Mouse (Mus musculus) lung, postnatal 0 days (tissue): ENCODE results near the gene Plekhb2. TPM values are rescaled to one million over a fixed set of nuclear protein-coding genes. Genes with fewer than 3 reads are reported as not detected.
A peak's percentile ranks its signal among the peaks of the same experiment; 100 is the strongest.

Source experiments
- ATAC-seq: fragments of 200-750 bp; cut with Nextera tagmentation; 2 replicates; pipeline ENCODE4 v1.8.0; 2017; ENCODE audit warnings: moderate library complexity
- DNase-seq: peaks from one replicate; pipeline ENCODE4 v3.0.0-alpha.2; 2016; ENCODE audit warnings: low spot score
- H3K27ac ChIP-seq: fragments of 300-500 bp; sonication (generic); 2 replicates; pipeline ENCODE4 v1.5.1; 2014; ENCODE audit warnings: antibody characterized with exemption, mild to moderate bottlenecking, low read length, mixed read lengths
- H3K27me3 ChIP-seq: fragments of 300-500 bp; sonication (generic); replicated peaks from 2 replicates; pipeline ENCODE4 v1.6.1; 2014; ENCODE audit warnings: low read length, mixed read lengths; ENCODE audit not compliant: insufficient read depth
- H3K36me3 ChIP-seq: fragments of 300-500 bp; sonication (generic); 2 replicates; pipeline ENCODE4 v1.6.1; 2014; ENCODE audit warnings: low read length, mixed read lengths; ENCODE audit not compliant: insufficient read depth
- H3K4me1 ChIP-seq: fragments of 300-500 bp; sonication (generic); 2 replicates; pipeline ENCODE4 v1.6.1; 2014; ENCODE audit warnings: antibody characterized with exemption, low read depth, low read length, mixed read lengths; ENCODE audit not compliant: insufficient read depth
- H3K4me2 ChIP-seq: fragments of 300-500 bp; sonication (generic); replicated peaks from 2 replicates; pipeline ENCODE4 v1.6.1; 2014; ENCODE audit warnings: low read depth, mild to moderate bottlenecking, low read length, moderate library complexity, mixed read lengths
- H3K4me3 ChIP-seq: fragments of 300-500 bp; sonication (generic); 2 replicates; pipeline ENCODE4 v1.5.1; 2014; ENCODE audit warnings: low read depth, low read length
- H3K9ac ChIP-seq: fragments of 300-500 bp; sonication (generic); replicated peaks from 2 replicates; pipeline ENCODE4 v1.6.1; 2014; ENCODE audit warnings: low read depth, mild to moderate bottlenecking
- H3K9me3 ChIP-seq: fragments of 300-500 bp; sonication (generic); 2 replicates; pipeline ENCODE4 v1.6.1; 2016; ENCODE audit warnings: low read length, mixed read lengths
- CTCF ChIP-seq: IDR thresholded peaks from 2 replicates; pipeline ENCODE4 v1.5.1; 2016; ENCODE audit warnings: antibody characterized with exemption, mild to moderate bottlenecking
- EP300 ChIP-seq: IDR thresholded peaks from 2 replicates; pipeline ENCODE4 v1.6.1; 2016; ENCODE audit warnings: antibody characterized with exemption, mild to moderate bottlenecking, control low read depth
- WGBS: fragments of 180-500 bp; shearing (Covaris S2); extraction: QIAGEN DNeasy Blood & Tissue Kit; methylation state at CpG from one replicate; pipeline ENCODE4 v1.1.7; 2014; 5-methylcytosine and 5-hydroxymethylcytosine counted together
- polyA plus RNA-seq: library from polyadenylated mRNA; unstranded; fragments of >200 nt; fragmentation: Nextera tagmentation; extraction: Ambion mirVana; gene quantifications from 2 replicates; pipeline ENCODE4 v1.2.1, GENCODE M21; 2015

Plekhb2 gene
- polyA plus RNA-seq, 1 experiment from 2014 or later = 71.1 TPM

- H3K4me3 ChIP-seq = no peak overlapping the region
- H3K27ac ChIP-seq = no peak overlapping the region
- H3K4me1 ChIP-seq = peaks cover 3% of the 10 kb centered on the region; the same call in 1 of the 2 replicates
- DNase-seq (peak; percentile 95), ATAC-seq (peak; percentile 77)
- no peaks in the 10 kb centered on the region; the same call in 1 of the 2 replicates for H3K36me3 ChIP-seq
- WGBS = 55% methylated on average over 10 of the region's 10 CpGs
- no peak overlapping the region for H3K4me2 ChIP-seq
- no peaks in the 10 kb centered on the region for H3K27me3 ChIP-seq
- peak; percentile 96 for TF ChIP-seq CTCF
- TF ChIP-seq EP300 = peak; percentile 22; the same call in 1 of the 2 replicates
- H3K9ac ChIP-seq = no peak overlapping the region
- H3K9me3 ChIP-seq = no peaks in the 10 kb centered on the region
These were observed 17.2 kb downstream of the Plekhb2 start for GRCm38 (mm10) chr1:34866815-34867573.

- ATAC-seq (no peak), DNase-seq (no peak)
- H3K36me3 ChIP-seq = no peaks in the 10 kb centered on the region; the same call in 1 of the 2 replicates
- H3K27ac ChIP-seq = no peak overlapping the region
- no peak for TF ChIP-seq EP300
- no peak for TF ChIP-seq CTCF
- WGBS = 89% methylated on average over 5 of the region's 5 CpGs
- H3K27me3 ChIP-seq = no peaks in the 10 kb centered on the region
- H3K4me2 ChIP-seq = no peak overlapping the region
- no peaks in the 10 kb centered on the region for H3K9me3 ChIP-seq
- H3K4me3 ChIP-seq = no peak overlapping the region
- H3K4me1 ChIP-seq = peaks cover 3% of the 10 kb centered on the region; the same call in 1 of the 2 replicates
- H3K9ac ChIP-seq = no peak overlapping the region
These were observed 17.8 kb downstream of the Plekhb2 start for GRCm38 (mm10) chr1:34867574-34867955.

GRCm38 (mm10) chr1:34868391-34868790 is 18.6 kb downstream of the Plekhb2 start:
- ATAC-seq (no peak), DNase-seq (no peak)
- no peaks in the 10 kb centered on the region; the same call in 1 of the 2 replicates for H3K36me3 ChIP-seq
- H3K4me2 ChIP-seq = no peak overlapping the region
- no peaks in the 10 kb centered on the region for H3K9me3 ChIP-seq
- no peak overlapping the region for H3K4me3 ChIP-seq
- no peak for TF ChIP-seq CTCF
- no peak for TF ChIP-seq EP300
- H3K4me1 ChIP-seq = peaks cover 3% of the 10 kb centered on the region; the same call in 1 of the 2 replicates
- 92% methylated on average over 8 of the region's 8 CpGs for WGBS
- H3K27me3 ChIP-seq = no peaks in the 10 kb centered on the region
- no peak overlapping the region for H3K9ac ChIP-seq
- no peak overlapping the region for H3K27ac ChIP-seq

- H3K27ac ChIP-seq = no peak overlapping the region
- no peak overlapping the region for H3K4me2 ChIP-seq
- ATAC-seq = no peak
- H3K9me3 ChIP-seq = no peaks in the 10 kb centered on the region
- peaks cover 3% of the 10 kb centered on the region; the same call in 1 of the 2 replicates for H3K4me1 ChIP-seq
- no peak for DNase-seq
- TF ChIP-seq CTCF (no peak), EP300 (no peak)
- WGBS = 95% methylated on average over 16 of the region's 16 CpGs
- no peaks in the 10 kb centered on the region for H3K27me3 ChIP-seq
- no peak overlapping the region for H3K4me3 ChIP-seq
- H3K9ac ChIP-seq = no peak overlapping the region
- H3K36me3 ChIP-seq = no peaks in the 10 kb centered on the region
These were observed 19.5 kb downstream of the Plekhb2 start for GRCm38 (mm10) chr1:34869231-34869630.

GRCm38 (mm10) chr1:34871170-34871569 is 21.4 kb downstream of the Plekhb2 start:
- Histone ChIP-seq H3K9me3 (no peaks in the 10 kb centered on the region), H3K27ac (no peak overlapping the region), H3K4me3 (no peak overlapping the region), H3K36me3 (no peaks in the 10 kb centered on the region), H3K9ac (no peak overlapping the region), H3K4me2 (no peak overlapping the region), H3K27me3 (no peaks in the 10 kb centered on the region), H3K4me1 (no peaks in the 10 kb centered on the region)
- no peak for TF ChIP-seq EP300
- no peak for TF ChIP-seq CTCF
- ATAC-seq = no peak
- WGBS = 94% methylated on average over 9 of the region's 9 CpGs
- no peak for DNase-seq

GRCm38 (mm10) chr1:34873551-34873950 is 23.8 kb downstream of the Plekhb2 start:
- H3K4me2 ChIP-seq = no peak overlapping the region
- no peak for DNase-seq
- no peaks in the 10 kb centered on the region for H3K9me3 ChIP-seq
- TF ChIP-seq EP300 = no peak
- no peak for TF ChIP-seq CTCF
- H3K4me1 ChIP-seq = no peaks in the 10 kb centered on the region
- H3K27ac ChIP-seq = no peak overlapping the region
- no peaks in the 10 kb centered on the region for H3K27me3 ChIP-seq
- H3K9ac ChIP-seq = no peak overlapping the region
- ATAC-seq = no peak
- no peaks in the 10 kb centered on the region for H3K36me3 ChIP-seq
- no peak overlapping the region for H3K4me3 ChIP-seq
- WGBS = 81% methylated on average over 5 of the region's 5 CpGs
